Mouse (Mus musculus) embryonic fibroblast, embryonic 13.5 days (primary cell): ENCODE results near the gene Wnt3a.

Experiments
- CTCF ChIP-seq: IDR thresholded peaks from 2 replicates; pipeline ENCODE4 v1.5.1; 2011; ENCODE audit warnings: mild to moderate bottlenecking, control low read depth, low read length, moderate library complexity, borderline replicate concordance; ENCODE audit not compliant: insufficient read depth
- POLR2A ChIP-seq: IDR thresholded peaks from 2 replicates; pipeline ENCODE4 v1.6.1; 2011; ENCODE audit warnings: low read depth, mild to moderate bottlenecking, control low read depth, low read length, moderate library complexity

DNA sequence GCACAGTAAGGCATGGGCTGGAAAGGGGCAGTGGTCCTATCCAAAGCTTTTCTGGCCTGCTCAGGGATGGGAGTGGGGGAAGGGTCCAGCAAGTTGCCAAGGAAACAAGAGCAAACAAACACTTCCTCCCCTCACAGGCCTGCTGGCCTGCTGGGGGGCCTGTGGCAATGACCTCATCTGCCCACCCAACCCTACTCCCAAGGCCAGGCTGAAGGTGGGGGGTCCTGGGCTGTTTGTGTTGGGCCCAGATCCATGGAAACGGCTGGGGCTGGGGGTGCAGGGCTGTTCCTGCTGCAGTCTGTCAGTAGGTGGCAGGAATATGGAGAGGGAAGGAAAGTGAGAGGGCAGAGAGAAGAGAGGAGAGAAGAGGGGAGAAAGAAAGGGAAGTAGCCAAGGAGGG lies 45.8 kb upstream of the Wnt3a start:
- TF ChIP-seq CTCF (no peak), POLR2A (no peak)
